13 mouse cellular contexts compared by ENCODE assay signal in genomic region chr3:79410629-79410995, GRCm38 (mm10).
DNase-seq lines count a peak whose midpoint lies in the region; ATAC-seq and TF ChIP-seq lines count a peak whose summit lies in the region.
"Had no signal": no experiment of that assay in that cellular context is flagged by ENCODE, and none has a peak within 500 bp of the region (broad histone marks: within the 10 kb centered on the region; RNA-seq: fewer than 3 reads in every experiment).

No protein-coding gene starts in this region.

- peaks cover 45% of the 10 kb centered on the region for H3K4me1 ChIP-seq in forebrain, embryonic 10.5 days
- H3K4me1 ChIP-seq in forebrain, embryonic 16.5 days (replicated peaks; ENCODE audit: control insufficient read depth, insufficient read depth, low read length), result peaks cover 2% of the 10 kb centered on the region; the same call in 1 of the 2 replicates
- H3K4me1 ChIP-seq in kidney, embryonic 16.5 days (ENCODE audit: insufficient read depth, low read length), result peaks cover 19% of the 10 kb centered on the region
- no peaks in the 10 kb centered on the region for H3K4me1 ChIP-seq in midbrain, postnatal 0 days (ENCODE audit: insufficient read depth, low read length)

- no peak overlapping the region for H3K9ac ChIP-seq in forebrain, embryonic 16.5 days (replicated peaks; ENCODE audit: low read depth, low read length)
- H3K9ac ChIP-seq in kidney, embryonic 16.5 days (replicated peaks; ENCODE audit: low read length), result no peak overlapping the region
- no peak overlapping the region for H3K9ac ChIP-seq in midbrain, postnatal 0 days (replicated peaks; ENCODE audit: low read length, poor library complexity, severe bottlenecking)

- no peak for ATAC-seq in forebrain, embryonic 16.5 days
- ATAC-seq in kidney, embryonic 16.5 days (ENCODE audit: low FRiP score, low TSS enrichment), result no peak
- no peak for ATAC-seq in midbrain, postnatal 0 days (ENCODE audit: low FRiP score)
- ATAC-seq in erythroblast, adult 5-6 weeks (replicated peaks; ENCODE audit: low FRiP score, poor library complexity, severe bottlenecking), result no peak
- ATAC-seq: activated CD4-positive, CD25-positive, alpha-beta regulatory T cell, adult 4 months had no signal

- WGBS in forebrain, embryonic 10.5 days, result 35% methylated on average over 5 of the region's 5 CpGs
- 39% methylated on average over 5 of the region's 5 CpGs for WGBS in forebrain, embryonic 16.5 days
- WGBS in kidney, embryonic 16.5 days, result 31% methylated on average over 5 of the region's 5 CpGs
- WGBS in midbrain, postnatal 0 days, result 39% methylated on average over 5 of the region's 5 CpGs

- H3K36me3 ChIP-seq in forebrain, embryonic 10.5 days (replicated peaks), result no peaks in the 10 kb centered on the region
- H3K36me3 ChIP-seq in forebrain, embryonic 16.5 days (ENCODE audit: control insufficient read depth, insufficient read depth), result no peaks in the 10 kb centered on the region
- no peaks in the 10 kb centered on the region for H3K36me3 ChIP-seq in kidney, embryonic 16.5 days (ENCODE audit: insufficient read depth, low read length)
- no peaks in the 10 kb centered on the region for H3K36me3 ChIP-seq in midbrain, postnatal 0 days (ENCODE audit: insufficient read depth, low read length)

- no peak overlapping the region for H3K4me2 ChIP-seq in forebrain, embryonic 16.5 days (ENCODE audit: low read length)
- H3K4me2 ChIP-seq in kidney, embryonic 16.5 days (replicated peaks; ENCODE audit: low read depth, low read length), result no peak overlapping the region
- no peak overlapping the region for H3K4me2 ChIP-seq in midbrain, postnatal 0 days (ENCODE audit: low read depth, low read length, poor library complexity, severe bottlenecking)

- TF ChIP-seq CTCF in midbrain, postnatal 0 days (IDR thresholded peaks at IDR 0.05), result no peak

- H3K27ac ChIP-seq in forebrain, embryonic 10.5 days, result peak overlapping the region; percentile 56; the same call in 1 of the 2 replicates
- H3K27ac ChIP-seq in forebrain, embryonic 16.5 days (ENCODE audit: low read length), result no peak overlapping the region
- H3K27ac ChIP-seq in kidney, embryonic 16.5 days (ENCODE audit: low read length), result no peak overlapping the region
- H3K27ac ChIP-seq in midbrain, postnatal 0 days (ENCODE audit: low read depth, low read length), result no peak overlapping the region

- no peaks in the 10 kb centered on the region for H3K27me3 ChIP-seq in forebrain, embryonic 10.5 days (ENCODE audit: poor library complexity, severe bottlenecking)
- H3K27me3 ChIP-seq in forebrain, embryonic 16.5 days (replicated peaks; ENCODE audit: control insufficient read depth, insufficient read depth, low read length), result no peaks in the 10 kb centered on the region
- no peaks in the 10 kb centered on the region for H3K27me3 ChIP-seq in kidney, embryonic 16.5 days (ENCODE audit: insufficient read depth, low read length)
- H3K27me3 ChIP-seq in midbrain, postnatal 0 days (ENCODE audit: insufficient read depth, low read length), result no peaks in the 10 kb centered on the region

- H3K4me3 ChIP-seq in forebrain, embryonic 10.5 days, result no peak overlapping the region
- H3K4me3 ChIP-seq in forebrain, embryonic 16.5 days (replicated peaks; ENCODE audit: low read length), result no peak overlapping the region
- no peak overlapping the region for H3K4me3 ChIP-seq in kidney, embryonic 16.5 days (ENCODE audit: low read length)
- no peak overlapping the region for H3K4me3 ChIP-seq in midbrain, postnatal 0 days (ENCODE audit: low read depth, low read length)
- H3K4me3 ChIP-seq: erythroblast, embryonic 14.5 days had no signal

- no peak for DNase-seq in forebrain, embryonic 10.5 days (ENCODE audit: extremely low spot score, low spot score)
- peak; percentile 11 for DNase-seq in kidney, postnatal 14 days
- peak; percentile 70 for DNase-seq in embryo, embryonic 11 days
- peak; percentile 19 for DNase-seq in midbrain, postnatal 0 days (ENCODE audit: low spot score)
- DNase-seq in spleen, postnatal 36 days (ENCODE audit: low spot score in 2 of 2), result no peak
- DNase-seq: cerebellum, postnatal 14 days; gastrocnemius, postnatal 10 days; left cerebral cortex, postnatal 4 days had no signal

- H3K9me3 ChIP-seq in forebrain, embryonic 10.5 days, result no peaks in the 10 kb centered on the region
- H3K9me3 ChIP-seq in forebrain, embryonic 16.5 days (ENCODE audit: control insufficient read depth, low read length), result no peaks in the 10 kb centered on the region
- H3K9me3 ChIP-seq in kidney, embryonic 16.5 days (ENCODE audit: low read length), result no peaks in the 10 kb centered on the region
- H3K9me3 ChIP-seq in midbrain, postnatal 0 days (ENCODE audit: low read length), result no peaks in the 10 kb centered on the region

Comparison
In these comparisons a context has a peak if more than half of its experiments do, and no peak if none do; other contexts are left out.
1. DNase-seq: peak in kidney, postnatal 14 days (single experiment), embryo, embryonic 11 days (single experiment) and midbrain, postnatal 0 days (single experiment); none in forebrain, embryonic 10.5 days (single experiment) and spleen, postnatal 36 days (0 of 2).